Mouse (Mus musculus) gastrocnemius, adult 18-20 months (tissue): Measurements from ENCODE around the gene Zfp644. TPM values are rescaled to one million over a fixed set of nuclear protein-coding genes. Genes with fewer than 3 reads are reported as not detected.
"Not testable (repeated sequence)": the region's sequence is repeated elsewhere in the genome, so short reads cannot be mapped to it uniquely, and the experiment has no call there.

Source experiments
- DNase-seq: peaks from one replicate; pipeline ENCODE4 v3.0.0; 2021; ENCODE audit warnings: low spot score
- long read RNA-seq, 2 experiments: library from polyadenylated mRNA; stranded (forward); transcript quantifications; one replicate each; pipeline ENCODE4 v2.0.0; 2021
- total RNA-seq, 2 experiments: library from RNA; stranded (reverse); gene quantifications; 2 replicates each; pipeline ENCODE4 v1.2.3; 2021

The Zfp644 gene
- total RNA-seq = 10 to 100 TPM; 47.2 to 48.8 TPM
- long read RNA-seq, experiment 1, full-length matches to known transcripts = 4 of 15 reads
- long read RNA-seq, experiment 1, partial matches to known transcripts = 2 of 15 reads
- long read RNA-seq, experiment 1, other reads (novel, unspliced or antisense) = 9 of 15 reads
- long read RNA-seq, experiment 2, full-length matches to known transcripts = 4 of 11 reads
- long read RNA-seq, experiment 2, partial matches to known transcripts = 1 of 11 reads
- long read RNA-seq, experiment 2, other reads (novel, unspliced or antisense) = 6 of 11 reads

GRCm38 (mm10) chr5:106696396-106697337, at the start of gene Zfp644:
TSS of gene Zfp644 (minus strand) at chr5:106697287.
- DNase-seq = peak; percentile 79

DNA sequence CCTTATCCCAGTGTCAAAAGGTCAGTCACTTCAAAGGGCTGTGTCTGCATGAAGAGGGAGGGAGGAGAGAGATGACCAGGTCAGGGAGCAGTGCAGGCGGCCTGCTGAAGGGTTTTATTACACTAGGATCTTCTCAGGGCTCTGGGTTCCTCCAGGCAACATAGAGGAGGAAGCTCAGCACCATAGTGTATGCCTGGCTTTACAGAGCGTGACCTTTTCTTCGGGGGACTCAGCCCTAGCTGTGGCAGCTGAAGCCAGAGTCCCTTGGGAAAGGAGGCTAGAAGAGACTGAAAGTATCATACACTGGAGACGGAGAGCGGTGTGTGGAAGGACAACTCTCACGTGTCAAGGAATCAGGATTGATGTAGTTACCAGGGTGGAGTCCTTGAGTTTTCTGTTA, 42.6 kb upstream of the Zfp644 start:
- DNase-seq = no peak

DNA sequence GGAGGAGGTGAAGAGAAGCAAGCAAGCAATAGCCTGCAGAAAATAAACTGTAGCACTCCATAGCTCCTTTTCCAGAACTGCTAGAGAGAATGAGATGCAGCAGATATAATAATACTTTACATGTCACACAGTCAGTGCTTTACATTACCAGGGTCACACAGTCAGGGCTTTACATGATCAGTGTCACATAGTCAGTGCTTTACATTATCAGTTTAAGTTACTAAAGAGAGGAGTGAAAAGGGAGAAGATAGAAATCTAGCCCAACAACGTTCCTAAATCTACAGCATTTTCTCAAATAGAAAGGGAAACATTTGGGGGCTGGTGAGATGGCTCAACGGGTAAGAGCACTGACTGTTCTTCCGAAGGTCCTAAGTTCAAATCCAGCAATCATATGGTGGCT, 26.4 kb upstream of the Zfp644 start:
- DNase-seq = no peak

DNA sequence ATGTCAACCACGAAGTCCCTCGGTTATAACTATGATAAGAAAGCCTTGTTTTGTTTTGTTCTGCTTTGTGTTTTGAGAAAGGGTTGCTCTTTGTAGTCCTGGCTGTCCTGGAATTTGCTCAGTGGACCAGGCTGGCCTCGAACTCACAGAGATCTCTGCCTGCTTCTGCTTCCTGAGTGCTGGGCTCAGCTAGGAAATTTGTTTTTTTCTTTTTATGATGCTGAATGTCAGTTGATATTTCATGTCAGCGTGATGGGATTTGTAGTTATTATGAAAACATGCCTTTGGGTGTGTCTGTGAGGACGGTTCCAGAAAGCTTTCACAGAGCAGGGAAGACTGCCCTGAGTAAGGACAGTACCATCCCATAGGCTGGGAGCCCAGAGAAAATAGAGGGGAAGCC, 25.7 kb upstream of the Zfp644 start:
- DNase-seq = no peak

DNA sequence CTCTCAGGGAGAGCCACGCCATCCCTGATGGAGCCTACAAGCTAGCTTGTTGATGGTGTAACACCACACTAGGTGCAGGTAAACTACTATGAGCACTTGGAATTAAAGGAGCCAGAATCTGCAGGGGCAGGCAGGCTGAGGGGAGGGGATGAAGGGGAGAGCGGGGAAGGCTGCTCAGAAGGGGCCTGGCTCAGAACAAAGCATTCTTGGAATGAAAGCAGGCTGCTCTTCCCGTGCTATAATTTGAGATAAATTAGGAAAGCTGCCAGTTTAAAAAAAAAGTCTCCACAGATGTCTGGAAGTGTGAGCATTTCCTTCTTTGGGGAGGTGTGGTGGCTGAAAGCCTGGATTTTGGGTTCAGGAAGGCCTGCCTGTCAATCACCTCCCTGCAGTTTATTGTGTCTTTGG, 14.8 kb upstream of the Zfp644 start:
- no peak for DNase-seq

DNA sequence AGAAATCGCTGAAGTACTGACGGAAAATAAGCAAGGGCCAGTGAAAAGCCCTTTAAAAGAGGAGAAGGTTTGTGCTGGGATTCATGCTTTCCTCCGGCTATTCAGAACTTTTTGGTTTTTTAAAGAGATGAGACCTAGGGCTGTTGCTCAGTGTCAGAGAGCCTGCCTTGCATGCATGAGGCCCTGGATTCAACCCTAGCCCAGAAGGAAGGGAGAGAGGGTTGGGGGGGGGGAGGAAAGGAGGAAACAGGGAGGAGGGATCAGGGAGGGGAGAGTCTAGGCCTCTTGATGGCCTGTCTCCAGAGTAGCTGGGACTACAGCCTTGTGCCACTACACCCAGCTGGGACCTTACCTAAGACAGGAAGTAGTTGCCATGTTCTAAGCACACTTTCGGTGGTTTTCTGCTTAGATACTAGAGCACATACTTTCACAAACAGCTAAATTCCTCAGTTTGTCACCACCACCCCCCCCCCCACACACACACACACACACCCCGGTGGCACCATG, 14.2 kb upstream of the Zfp644 start:
- DNase-seq = no peak

DNA sequence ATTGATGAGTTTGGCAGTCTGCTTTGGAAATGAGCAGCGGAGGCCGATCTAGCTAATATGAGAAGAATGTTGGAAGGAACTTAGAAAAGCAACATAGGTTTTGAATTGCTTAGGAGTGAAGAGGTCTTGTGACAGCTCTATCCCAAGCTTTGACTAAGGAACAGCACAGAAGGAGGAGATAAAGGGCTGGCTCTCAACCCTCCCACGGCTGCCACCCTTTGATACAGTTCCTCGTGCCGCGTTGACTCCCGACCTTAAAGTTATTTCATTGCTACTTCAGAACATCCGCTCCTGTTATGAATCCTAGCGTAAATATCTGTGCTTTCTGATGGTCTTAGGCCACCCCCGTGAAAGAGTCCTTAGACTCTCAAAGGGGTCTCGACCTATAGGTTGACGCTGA, 13.5 kb upstream of the Zfp644 start:
- no peak for DNase-seq

DNA sequence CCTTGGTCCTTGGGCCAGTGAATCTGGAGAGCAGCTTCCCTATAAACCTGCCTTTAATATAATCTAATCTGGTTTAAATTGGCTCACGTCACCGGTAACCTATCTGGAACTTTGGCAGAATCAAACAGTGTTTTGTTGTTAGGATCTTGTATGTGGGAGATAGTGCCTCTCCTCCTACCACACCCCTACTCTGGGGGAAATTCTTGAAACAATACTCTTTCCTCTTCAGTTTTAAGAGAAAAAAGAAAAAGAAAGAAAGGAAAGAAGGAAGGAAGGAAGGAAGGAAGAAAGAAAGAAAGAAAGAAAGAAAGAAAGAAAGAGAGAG, 13.0 kb upstream of the Zfp644 start:
- no peak for DNase-seq

DNA sequence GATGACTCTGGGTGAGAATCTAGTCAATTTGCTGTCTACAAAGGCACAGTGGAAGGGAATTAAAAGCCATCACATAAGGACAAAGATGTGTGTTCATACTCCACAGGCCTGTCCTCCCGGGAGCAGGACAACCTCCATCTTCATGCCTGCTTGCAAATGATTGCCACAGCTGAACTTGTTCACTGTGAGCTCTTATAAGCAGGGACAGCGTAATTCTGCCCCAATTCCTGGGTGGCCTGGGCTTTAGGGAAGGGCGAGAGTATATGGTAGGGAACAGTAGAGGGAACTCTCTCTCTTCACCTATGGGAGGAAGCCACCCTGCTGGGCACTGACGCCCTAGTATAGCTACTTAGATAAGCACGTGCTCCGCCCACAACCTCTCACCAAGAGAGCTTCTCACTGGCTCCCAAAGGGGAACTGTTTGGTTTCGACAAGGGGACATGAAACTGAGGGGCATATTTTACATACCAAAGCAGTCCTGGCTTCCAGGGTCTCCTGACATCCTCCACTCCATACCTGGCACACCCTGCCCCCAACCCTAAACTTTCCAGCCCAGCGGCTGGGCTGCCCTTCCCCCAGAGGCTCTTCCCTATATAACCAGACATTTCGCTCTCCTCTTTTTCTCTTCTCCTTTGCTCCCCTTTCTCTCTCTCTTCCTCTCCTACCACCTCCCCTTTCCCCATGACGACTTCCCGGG, 12.4 kb upstream of the Zfp644 start:
- no peak for DNase-seq

DNA sequence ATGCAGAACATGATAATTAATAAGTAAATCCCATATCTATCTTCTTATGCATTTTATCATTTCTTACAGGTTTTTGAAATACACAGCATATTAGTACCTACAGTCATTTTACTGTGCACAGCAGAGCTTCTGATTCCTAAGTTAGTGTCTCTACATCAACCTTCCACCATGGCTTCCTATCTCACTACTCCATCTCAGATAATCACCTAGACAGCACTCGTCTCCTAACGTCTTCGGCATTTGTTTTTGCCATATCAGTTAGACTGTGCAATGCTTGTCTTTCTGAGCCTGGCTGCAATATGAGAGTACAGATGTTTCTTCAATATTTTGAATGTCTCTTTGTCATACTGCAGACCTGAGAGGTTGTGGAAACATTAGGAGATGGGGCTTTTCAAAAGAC, 9.3 kb upstream of the Zfp644 start:
- no peak for DNase-seq

DNA sequence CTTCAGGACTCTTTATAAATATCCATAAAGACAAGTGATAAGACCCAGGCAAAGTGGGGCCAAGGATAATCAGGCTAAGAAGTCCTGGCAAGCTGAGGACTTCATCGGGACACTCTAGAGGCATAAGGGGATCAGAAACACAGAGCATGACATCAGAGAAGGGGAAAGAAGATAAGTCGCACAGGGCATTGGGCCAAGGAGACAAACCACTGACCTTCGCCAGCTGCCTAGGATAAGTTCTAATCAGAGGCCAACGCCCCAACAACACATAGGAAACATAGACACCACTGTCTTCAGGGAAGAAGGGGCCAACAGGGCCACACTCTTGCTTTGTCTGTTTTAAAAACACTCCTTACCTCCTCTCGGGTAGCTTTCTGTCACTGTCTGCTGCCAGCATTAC, 8.1 kb upstream of the Zfp644 start:
- no peak for DNase-seq

DNA sequence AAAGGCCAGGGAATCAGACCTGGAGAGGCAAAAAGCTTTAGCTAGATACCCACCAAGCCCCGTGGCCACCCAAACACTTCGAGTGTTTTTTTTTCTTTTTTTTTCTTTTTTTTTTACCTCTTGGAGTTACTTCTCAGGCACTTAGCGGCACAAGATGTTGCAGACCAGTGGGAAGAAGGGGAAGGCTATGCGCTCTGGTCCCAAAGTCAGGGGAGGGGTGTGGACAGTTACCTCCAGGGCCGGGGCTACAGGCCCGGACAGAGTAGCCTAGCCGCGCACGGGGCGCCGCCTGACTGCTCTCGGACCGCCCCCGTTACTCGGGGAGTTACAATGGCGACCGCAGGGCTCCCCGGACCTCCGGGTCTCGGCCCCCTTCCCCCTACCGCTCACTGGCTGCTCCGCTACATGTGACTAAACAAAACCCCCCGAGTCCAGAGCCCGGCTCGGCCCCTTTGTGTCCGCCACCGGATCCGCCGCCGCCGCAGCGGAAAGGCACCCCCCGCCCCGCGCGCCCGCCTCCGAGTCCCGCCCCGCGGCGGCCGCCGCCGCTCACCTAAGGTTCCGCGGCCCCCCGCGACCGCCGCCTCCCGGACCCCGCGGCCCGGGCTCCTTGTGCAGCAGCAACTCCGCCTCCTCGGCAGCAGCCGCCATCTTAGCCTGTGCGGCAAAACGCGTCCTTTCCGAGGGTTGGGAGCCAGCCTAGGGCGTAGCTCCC, 1.2 kb downstream of the Zfp644 start:
- DNase-seq = peak; percentile 58

- DNase-seq = no peak
Observed at GRCm38 (mm10) chr5:106695141-106695540, 1.9 kb downstream of the Zfp644 start.

- DNase-seq = no peak
Observed at GRCm38 (mm10) chr5:106694683-106695082, 2.4 kb downstream of the Zfp644 start.

DNA sequence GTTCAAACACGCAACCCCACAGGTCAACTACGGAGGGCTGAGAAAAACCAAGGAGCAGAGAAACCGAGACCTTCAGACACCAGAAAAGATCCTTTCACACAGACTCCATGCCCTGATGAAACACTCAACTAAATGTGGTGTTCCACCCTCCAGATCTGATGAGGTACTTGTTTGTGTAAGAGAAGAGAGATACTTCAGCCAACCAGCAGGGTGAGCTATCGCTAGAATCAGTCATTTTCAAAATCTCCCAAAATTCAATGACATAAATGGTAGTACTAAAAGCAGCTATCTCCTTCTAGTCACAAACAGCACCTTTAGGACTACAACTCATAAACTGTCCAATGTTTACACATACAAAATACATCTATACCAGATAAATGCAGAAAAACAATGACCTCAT, 4.1 kb downstream of the Zfp644 start:
- DNase-seq = no peak

- no peak for DNase-seq
Observed at GRCm38 (mm10) chr5:106680636-106681458, 16.2 kb downstream of the Zfp644 start.

- no peak for DNase-seq
Observed at GRCm38 (mm10) chr5:106679659-106680058, 17.4 kb downstream of the Zfp644 start.

- not testable (repeated sequence) for DNase-seq
Observed at GRCm38 (mm10) chr5:106678823-106679222, 18.3 kb downstream of the Zfp644 start.

- DNase-seq = no peak
Observed at GRCm38 (mm10) chr5:106676784-106677183, 20.3 kb downstream of the Zfp644 start.

DNA sequence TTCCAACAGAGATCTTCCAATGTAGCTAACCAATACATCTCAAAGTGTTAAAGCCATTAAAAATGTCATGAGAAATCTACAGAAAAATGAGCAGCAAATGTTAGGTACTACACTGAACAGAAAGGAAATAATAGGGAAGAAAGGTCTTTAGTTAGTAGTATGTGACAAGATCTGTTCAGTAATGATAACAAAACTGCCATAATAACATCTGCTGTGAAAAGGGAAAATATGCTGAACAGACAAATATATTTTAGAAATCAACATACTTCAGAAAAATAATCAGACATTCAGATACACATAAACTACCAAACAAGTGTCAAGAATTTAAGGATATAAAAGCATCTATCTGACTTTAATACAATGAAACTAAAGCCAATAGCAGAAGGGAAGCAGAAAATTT, 24.5 kb downstream of the Zfp644 start:
- no peak for DNase-seq

- DNase-seq = no peak
Observed at GRCm38 (mm10) chr5:106671893-106672292, 25.2 kb downstream of the Zfp644 start.
